Mouse (Mus musculus): Measurements from ENCODE around the gene Sh3pxd2b.

The Sh3pxd2b gene

GRCm38 (mm10) chr11:32425043-32425658 lies 77.5 kb downstream of the Sh3pxd2b start:
- no peak for DNase-seq (ENCODE audit: low spot score)

GRCm38 (mm10) chr11:32427537-32427936 lies 79.9 kb downstream of the Sh3pxd2b start:
- no peak for DNase-seq (ENCODE audit: low spot score)

GRCm38 (mm10) chr11:32435410-32436060 lies 87.9 kb downstream of the Sh3pxd2b start:
- peak; percentile 44 for DNase-seq (ENCODE audit: low spot score)

GRCm38 (mm10) chr11:32442576-32442975 lies 95.0 kb downstream of the Sh3pxd2b start:
- no peak for DNase-seq (ENCODE audit: low spot score)

GRCm38 (mm10) chr11:32444266-32444665 lies 96.6 kb downstream of the Sh3pxd2b start:
- DNase-seq (ENCODE audit: low spot score) = no peak

GRCm38 (mm10) chr11:32445135-32445534 lies 97.5 kb downstream of the Sh3pxd2b start:
- no peak for DNase-seq (ENCODE audit: low spot score)

GRCm38 (mm10) chr11:32445637-32446226 lies 98.1 kb downstream of the Sh3pxd2b start:
- no peak for DNase-seq (ENCODE audit: low spot score)

GRCm38 (mm10) chr11:32450216-32450615 lies 102.6 kb downstream of the Sh3pxd2b start:
- peak; percentile 79 for DNase-seq (ENCODE audit: low spot score)

- no peak for DNase-seq (ENCODE audit: low spot score)
Observed at GRCm38 (mm10) chr11:32451306-32451705, 103.7 kb downstream of the Sh3pxd2b start.

- DNase-seq (ENCODE audit: low spot score) = no peak
Observed at GRCm38 (mm10) chr11:32452745-32453144, 105.1 kb downstream of the Sh3pxd2b start.

- DNase-seq (ENCODE audit: low spot score) = no peak
Observed at GRCm38 (mm10) chr11:32453353-32453915, 105.8 kb downstream of the Sh3pxd2b start.

- no peak for DNase-seq (ENCODE audit: low spot score)
Observed at GRCm38 (mm10) chr11:32454231-32454799, 106.7 kb downstream of the Sh3pxd2b start.

- peak; percentile 97 for DNase-seq (ENCODE audit: low spot score)
Observed at GRCm38 (mm10) chr11:32454800-32455506, 107.3 kb downstream of the Sh3pxd2b start, which contains the start of gene Ubtd2. TSS of gene Ubtd2 (plus strand) at chr11:32455370.

- peak; percentile 80 for DNase-seq (ENCODE audit: low spot score)
Observed at GRCm38 (mm10) chr11:32455507-32456141, 108.0 kb downstream of the Sh3pxd2b start.

GRCm38 (mm10) chr11:32456356-32456755 lies 108.7 kb downstream of the Sh3pxd2b start:
- DNase-seq (ENCODE audit: low spot score) = peak; percentile 18

- no peak for DNase-seq (ENCODE audit: low spot score)
Observed at GRCm38 (mm10) chr11:32464282-32464681, 116.7 kb downstream of the Sh3pxd2b start.

- no peak for DNase-seq (ENCODE audit: low spot score)
Observed at GRCm38 (mm10) chr11:32471925-32472324, 124.3 kb downstream of the Sh3pxd2b start.

- no peak for DNase-seq (ENCODE audit: low spot score)
Observed at GRCm38 (mm10) chr11:32474725-32475124, 127.1 kb downstream of the Sh3pxd2b start.

- DNase-seq (ENCODE audit: low spot score) = no peak
Observed at GRCm38 (mm10) chr11:32475487-32476236, 128.0 kb downstream of the Sh3pxd2b start.

Measured in embryo, embryonic 10 days (tissue).